Mouse (Mus musculus) neutrophil, adult 5-6 weeks (primary cell): ENCODE measurements around the gene Rubcnl. TPM values are rescaled to one million over a fixed set of nuclear protein-coding genes. Genes with fewer than 3 reads are reported as not detected.

Experiments used
- ATAC-seq: fragments of 151-379, 151-347 bp; 2 replicates; pipeline ENCODE4 v1.8.0; 2017; ENCODE audit warnings: mild to moderate bottlenecking, moderate TSS enrichment; ENCODE audit not compliant: insufficient number of reproducible peaks, poor library complexity, low FRiP score, severe bottlenecking; ENCODE audit errors: extremely low read depth
- total RNA-seq: library from RNA; stranded (forward); fragments of 200-1000 nt; gene quantifications from 2 replicates; pipeline ENCODE4 v1.2.3, GENCODE M21; 2017

The Rubcnl gene
- total RNA-seq, 1 experiment from 2014 or later = 80.9 TPM

GRCm38 (mm10) chr14:75010986-75011655, 4.7 kb upstream of the Rubcnl start:
- peak; percentile 80 for ATAC-seq

DNA sequence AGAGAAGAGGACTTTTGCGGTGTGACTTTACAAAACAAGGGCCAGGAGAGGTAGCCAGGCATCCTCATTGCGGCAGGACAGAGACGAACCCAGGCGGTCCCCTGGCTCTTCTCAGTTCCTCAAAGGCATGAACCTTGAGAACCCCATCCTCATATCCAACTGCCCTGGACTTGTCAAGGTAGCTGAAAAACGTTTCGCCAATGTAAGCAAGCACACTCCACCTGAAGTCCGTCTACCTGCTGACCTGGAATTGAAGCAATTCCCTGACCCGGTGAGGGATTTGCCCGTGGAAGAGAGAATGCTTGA, 841 bp downstream of the Rubcnl start:
- peak; percentile 13; the same call in 1 of the 2 replicates for ATAC-seq

- ATAC-seq = peak; percentile 36; the same call in 1 of the 2 replicates
Observed at GRCm38 (mm10) chr14:75017277-75017676, 1.4 kb downstream of the Rubcnl start.

GRCm38 (mm10) chr14:75017877-75018825, 2.3 kb downstream of the Rubcnl start:
- ATAC-seq = peak; percentile 28; the same call in 1 of the 2 replicates

DNA sequence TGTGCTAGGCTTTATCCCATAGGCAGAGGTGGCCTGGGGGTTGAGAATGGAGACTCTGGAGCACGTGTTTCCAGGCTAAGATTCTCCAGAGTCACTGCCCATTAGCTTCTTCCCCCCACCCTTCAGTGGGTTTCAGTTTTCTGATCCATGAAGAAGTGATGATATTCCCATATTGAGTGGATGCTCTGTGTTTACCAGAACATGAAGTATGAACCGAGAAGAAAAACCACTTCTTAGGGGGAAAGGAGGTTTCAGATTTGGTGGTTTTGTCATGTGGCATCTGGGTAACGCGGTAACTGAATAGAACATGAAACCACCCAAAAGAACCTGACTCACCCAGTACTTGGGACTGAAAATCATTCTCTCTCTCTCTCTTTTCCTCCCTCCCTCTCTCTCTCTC, 3.0 kb downstream of the Rubcnl start:
- ATAC-seq = no peak

GRCm38 (mm10) chr14:75020581-75021253, 4.9 kb downstream of the Rubcnl start:
- ATAC-seq = no peak

- peak; percentile 50 for ATAC-seq
Observed at GRCm38 (mm10) chr14:75022522-75022921, 6.7 kb downstream of the Rubcnl start.

GRCm38 (mm10) chr14:75024793-75025710, 9.2 kb downstream of the Rubcnl start:
- peak; percentile 42 for ATAC-seq

DNA sequence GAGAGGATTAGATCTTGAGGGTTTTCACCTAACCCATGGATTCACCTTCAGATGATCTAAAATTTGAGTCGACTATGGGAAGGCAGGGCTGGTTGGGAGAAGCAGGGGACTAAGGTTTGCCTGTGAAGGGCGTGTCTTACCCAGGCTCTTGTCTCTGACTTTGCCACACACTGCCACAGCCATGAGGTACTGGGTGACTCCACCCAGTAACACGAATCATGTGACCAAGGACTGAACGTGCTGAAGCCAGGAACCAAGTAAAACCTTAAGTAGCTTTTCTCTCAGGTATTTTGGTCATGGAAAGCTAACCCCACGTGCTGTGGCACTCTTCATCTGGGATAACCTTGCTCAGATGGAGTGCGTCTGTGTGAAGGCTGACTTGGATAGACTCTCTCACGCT, 14.9 kb downstream of the Rubcnl start:
- ATAC-seq = no peak

DNA sequence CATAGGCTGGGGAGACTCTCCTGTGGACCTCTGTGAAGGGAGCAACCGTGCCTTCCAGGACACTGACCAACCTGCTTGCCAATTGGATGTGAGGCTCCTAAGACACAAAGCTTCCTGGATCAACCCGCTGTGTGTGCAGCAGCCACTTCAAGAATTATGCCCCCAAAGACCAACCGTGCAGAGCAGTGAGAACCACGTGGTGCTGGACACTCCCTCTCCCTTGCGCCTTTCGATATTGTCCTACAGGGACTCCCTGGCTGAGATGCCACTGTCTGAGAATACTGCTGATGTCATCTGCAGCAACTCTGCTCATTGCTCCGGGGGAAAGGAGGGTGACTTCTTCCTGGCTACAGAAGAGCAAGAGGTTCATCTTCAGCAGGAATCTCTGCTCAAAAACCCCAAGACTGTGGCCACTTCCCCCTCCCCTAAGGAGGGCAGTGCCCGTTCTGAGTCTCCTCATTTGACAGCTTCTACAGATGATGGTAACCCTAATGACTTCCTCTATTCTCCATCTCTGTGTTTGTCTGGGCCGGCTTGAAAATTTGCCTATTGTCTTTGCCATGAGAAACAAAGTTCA, 16.3 kb downstream of the Rubcnl start:
- peak; percentile 75 for ATAC-seq

- ATAC-seq = no peak
Observed at GRCm38 (mm10) chr14:75032742-75033141, 16.9 kb downstream of the Rubcnl start.

- ATAC-seq = peak; percentile 73
Observed at GRCm38 (mm10) chr14:75034240-75034639, 18.4 kb downstream of the Rubcnl start.

DNA sequence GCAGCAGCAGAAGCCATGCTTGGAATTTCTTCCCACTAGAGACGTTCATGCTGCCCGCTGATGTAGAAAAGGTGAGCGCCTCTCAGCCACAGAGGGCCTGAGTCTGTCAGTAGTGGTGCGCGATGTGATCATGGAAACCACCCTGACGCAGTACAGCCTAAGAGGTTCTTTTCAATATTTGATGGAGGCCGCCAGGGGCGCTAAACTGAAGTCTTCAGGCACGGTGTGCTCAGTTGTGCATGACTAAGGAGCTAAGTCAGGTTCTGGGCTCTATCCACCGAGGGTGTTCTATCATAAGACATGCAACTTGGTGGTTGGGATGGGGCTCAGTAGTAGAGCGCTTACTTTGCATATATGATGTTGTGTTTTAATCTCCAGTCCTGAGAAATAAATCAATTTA, 19.6 kb downstream of the Rubcnl start:
- no peak for ATAC-seq

- ATAC-seq = peak; percentile 66; the same call in 1 of the 2 replicates
Observed at GRCm38 (mm10) chr14:75045184-75045583, 29.4 kb downstream of the Rubcnl start.

- no peak for ATAC-seq
Observed at GRCm38 (mm10) chr14:75052451-75052850, 36.6 kb downstream of the Rubcnl start.

- ATAC-seq = no peak
Observed at GRCm38 (mm10) chr14:75054455-75055343, 38.9 kb downstream of the Rubcnl start.

GRCm38 (mm10) chr14:75056861-75057431, 41.1 kb downstream of the Rubcnl start:
- peak; percentile 68 for ATAC-seq
